Mouse (Mus musculus) gastrocnemius, postnatal 14 days (tissue): ENCODE measurements around the gene Edem2. TPM values are rescaled to one million over a fixed set of nuclear protein-coding genes. Genes with fewer than 3 reads are reported as not detected.

Experiments
- DNase-seq: peaks from one replicate; pipeline ENCODE4 v3.0.0; 2021; ENCODE audit warnings: mixed read lengths
- intact Hi-C: fragments of 180-260 bp; cut with DNase I; formaldehyde crosslinking; loops from one replicate; pipeline ENCODE4 v1.15.1; 2025; ENCODE audit warnings: low total_unique reads
- total RNA-seq, 2 experiments: library from RNA; stranded (reverse); gene quantifications; 2 replicates each; pipeline ENCODE4 v1.2.3; 2021

The Edem2 gene
- total RNA-seq, 2 experiments from 2014 or later, result 6.0 to 6.2 TPM

GRCm38 (mm10) chr2:155694564-155694963 is 34.7 kb downstream of the Edem2 start:
- intact Hi-C loops, result no loop called here
- DNase-seq, result no peak

- intact Hi-C loops, result no loop called here
- DNase-seq, result no peak
Measured at GRCm38 (mm10) chr2:155693136-155693535, 36.1 kb downstream of the Edem2 start.

GRCm38 (mm10) chr2:155691723-155692493 is 37.4 kb downstream of the Edem2 start, which contains the start of gene Trpc4ap:
Gene Trpc4ap, minus strand, starts transcription at chr2:155692384.
- peak; percentile 96 for DNase-seq
- intact Hi-C loops, result no loop called here

- no peak for DNase-seq
- intact Hi-C loops, result no loop called here
Measured at GRCm38 (mm10) chr2:155691336-155691722, 37.9 kb downstream of the Edem2 start.

DNA sequence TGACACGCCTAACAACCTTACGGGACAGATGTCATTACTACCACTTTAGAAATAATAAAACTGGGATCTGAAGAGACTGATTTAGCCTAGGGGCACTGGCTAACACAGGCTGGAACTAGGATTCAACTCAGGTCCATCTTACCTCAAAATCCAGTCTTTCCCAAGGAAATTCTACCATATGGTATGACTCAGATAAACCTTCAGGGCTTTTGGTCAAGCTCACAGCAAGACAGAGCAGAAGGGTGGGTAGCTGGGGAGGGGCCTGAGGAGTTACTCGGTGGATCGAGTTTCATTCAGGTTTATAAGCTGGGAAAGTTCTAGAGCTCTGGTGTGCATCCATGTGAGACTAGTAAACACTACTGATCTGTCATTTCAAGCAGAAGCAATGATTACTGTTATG is 40.1 kb downstream of the Edem2 start:
- DNase-seq, result no peak
- intact Hi-C loops, result no loop called here

DNA sequence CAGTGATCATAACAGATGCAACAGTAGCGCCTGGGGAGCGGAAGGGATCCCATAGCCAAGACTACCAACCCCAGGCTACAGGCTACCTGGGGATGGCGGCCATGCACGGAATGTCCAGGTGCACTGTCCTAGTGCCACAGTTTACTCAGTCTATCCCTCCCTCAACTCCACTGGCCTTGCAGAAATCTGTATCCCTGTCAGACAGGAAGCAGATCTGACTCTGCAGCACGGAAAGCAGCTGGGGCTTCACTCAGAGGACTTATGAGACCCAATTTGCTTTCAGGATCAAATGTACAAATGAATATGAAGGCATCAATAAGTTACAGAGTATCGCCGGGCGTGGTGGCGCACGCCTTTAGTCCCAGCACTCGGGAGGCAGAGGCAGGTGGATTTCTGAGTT is 41.5 kb downstream of the Edem2 start:
- intact Hi-C loops, result no loop called here
- DNase-seq, result no peak

DNA sequence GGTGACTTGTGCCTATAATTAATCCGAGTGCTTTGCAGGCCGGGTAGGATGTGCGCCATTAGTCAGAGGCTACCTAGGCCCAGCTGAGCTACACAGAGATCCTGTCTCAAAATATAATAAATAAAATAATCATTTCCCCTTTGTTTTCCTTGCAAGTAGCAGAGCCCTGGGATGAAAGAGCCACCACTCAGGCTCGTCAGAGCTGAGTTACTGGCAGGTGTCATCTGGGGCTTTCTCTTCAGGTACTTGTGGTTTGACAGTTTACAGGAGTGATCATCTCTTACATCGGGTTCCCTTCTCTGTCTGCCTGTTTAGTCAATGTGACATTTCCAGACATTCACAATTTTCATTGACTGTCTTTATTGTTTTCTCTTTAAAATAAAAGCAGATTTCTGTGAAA is 42.7 kb downstream of the Edem2 start:
- no peak for DNase-seq
- intact Hi-C loops, result no loop called here

GRCm38 (mm10) chr2:155683821-155684220 is 45.5 kb downstream of the Edem2 start:
- intact Hi-C loops, result no loop called here
- no peak for DNase-seq

DNA sequence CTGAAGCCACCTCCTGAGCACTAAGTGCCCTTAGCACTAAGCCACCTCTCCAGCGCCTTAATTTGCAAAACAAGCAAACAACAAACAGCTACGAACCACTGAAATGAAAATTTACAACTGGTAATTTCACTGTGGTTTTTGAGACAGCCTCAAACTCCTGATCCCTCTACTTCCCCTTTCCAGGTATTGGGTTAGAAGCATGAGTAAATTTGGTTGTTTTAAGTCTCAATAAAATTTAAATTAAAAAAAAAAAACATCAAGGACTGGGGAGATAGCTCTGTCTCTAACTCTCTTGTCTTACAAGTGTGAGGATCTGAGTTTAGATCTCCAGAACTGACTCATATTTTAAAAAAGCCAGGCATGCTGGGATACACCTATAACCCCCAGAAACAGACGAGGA is 46.1 kb downstream of the Edem2 start:
- intact Hi-C loops, result no loop called here
- no peak for DNase-seq

GRCm38 (mm10) chr2:155681874-155682273 is 47.4 kb downstream of the Edem2 start:
- intact Hi-C loops, result no loop called here
- DNase-seq, result no peak

GRCm38 (mm10) chr2:155681194-155681593 is 48.1 kb downstream of the Edem2 start:
- no peak for DNase-seq
- intact Hi-C loops, result no loop called here

DNA sequence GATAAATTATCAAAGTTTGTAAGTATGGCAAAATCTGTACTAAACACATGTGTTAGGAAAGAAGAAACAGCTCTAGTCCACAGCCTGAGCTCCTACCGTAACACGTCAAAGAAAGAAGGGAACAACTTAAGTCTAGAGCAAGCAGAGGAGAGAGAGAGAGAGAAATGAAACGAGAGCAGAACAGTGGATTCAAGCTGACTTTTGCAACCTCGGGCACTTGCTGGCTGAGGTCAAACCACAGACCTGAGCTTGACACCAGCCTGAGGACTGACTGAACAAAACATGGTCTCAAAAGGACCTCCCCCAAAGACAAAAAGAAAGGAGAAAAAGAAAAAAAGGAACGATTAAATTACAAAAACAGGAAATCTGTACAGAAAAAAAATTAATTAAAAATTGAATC is 48.7 kb downstream of the Edem2 start:
- intact Hi-C loops, result no loop called here
- no peak for DNase-seq

DNA sequence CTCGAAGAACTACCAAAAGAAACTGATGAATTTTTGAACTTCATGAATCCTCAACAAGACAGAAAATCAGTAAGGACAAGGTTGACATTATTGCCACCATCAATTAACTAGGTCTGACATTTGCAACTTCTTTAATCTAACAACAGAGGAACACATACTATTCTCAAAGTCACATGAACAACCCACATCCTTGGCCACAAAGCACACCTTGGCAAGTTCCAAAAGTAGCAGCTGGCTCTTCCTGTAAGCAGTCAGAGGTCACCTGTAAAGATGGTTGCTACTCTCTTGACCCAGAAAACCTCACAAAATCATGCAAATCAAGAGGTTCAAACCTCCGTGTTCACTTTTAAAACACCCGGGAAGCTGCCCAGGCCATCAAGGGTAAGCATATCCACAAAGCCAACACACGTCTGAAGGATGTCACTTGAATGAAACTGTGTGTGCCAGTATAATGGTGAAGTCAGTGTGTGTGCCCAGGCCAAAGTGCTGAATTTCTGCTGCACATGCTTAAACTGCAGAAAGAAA is 49.6 kb downstream of the Edem2 start:
- no peak for DNase-seq
- intact Hi-C loops, result no loop called here

- DNase-seq, result no peak
- intact Hi-C loops, result no loop called here
Measured at GRCm38 (mm10) chr2:155675118-155675517, 54.2 kb downstream of the Edem2 start.

GRCm38 (mm10) chr2:155673546-155673945 is 55.7 kb downstream of the Edem2 start:
- DNase-seq, result peak; percentile 64
- intact Hi-C loops, result loop anchor here (5.0 kb wide), 1 partner anchor 89 kb away; no protein-coding TSS in a partner anchor

DNA sequence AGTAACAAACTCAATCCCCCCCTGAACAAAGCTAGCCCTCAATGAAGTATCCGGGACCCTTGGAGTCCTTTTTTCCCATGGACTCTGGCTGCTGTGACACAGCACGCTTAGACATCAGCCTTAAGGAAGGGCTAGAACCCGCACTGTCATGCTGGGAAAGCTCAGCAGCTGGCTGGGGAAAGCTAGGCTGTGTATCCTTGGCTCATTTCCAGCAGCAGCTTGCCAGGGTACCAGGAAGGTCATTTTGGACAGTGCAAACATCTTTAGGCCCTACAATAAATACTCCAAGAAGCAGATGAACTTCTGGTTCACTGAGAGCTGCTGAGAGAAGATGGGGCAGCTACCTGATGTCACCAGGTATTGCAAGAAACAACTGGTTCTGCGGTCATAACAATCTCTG is 58.0 kb downstream of the Edem2 start:
- intact Hi-C loops, result loop anchor here (5.0 kb wide), 1 partner anchor 91 kb away; no protein-coding TSS in a partner anchor
- no peak for DNase-seq

GRCm38 (mm10) chr2:155668461-155668860 is 60.8 kb downstream of the Edem2 start:
- no peak for DNase-seq
- intact Hi-C loops, result no loop called here

- intact Hi-C loops, result no loop called here
- DNase-seq, result no peak
Measured at GRCm38 (mm10) chr2:155667881-155668280, 61.4 kb downstream of the Edem2 start.

DNA sequence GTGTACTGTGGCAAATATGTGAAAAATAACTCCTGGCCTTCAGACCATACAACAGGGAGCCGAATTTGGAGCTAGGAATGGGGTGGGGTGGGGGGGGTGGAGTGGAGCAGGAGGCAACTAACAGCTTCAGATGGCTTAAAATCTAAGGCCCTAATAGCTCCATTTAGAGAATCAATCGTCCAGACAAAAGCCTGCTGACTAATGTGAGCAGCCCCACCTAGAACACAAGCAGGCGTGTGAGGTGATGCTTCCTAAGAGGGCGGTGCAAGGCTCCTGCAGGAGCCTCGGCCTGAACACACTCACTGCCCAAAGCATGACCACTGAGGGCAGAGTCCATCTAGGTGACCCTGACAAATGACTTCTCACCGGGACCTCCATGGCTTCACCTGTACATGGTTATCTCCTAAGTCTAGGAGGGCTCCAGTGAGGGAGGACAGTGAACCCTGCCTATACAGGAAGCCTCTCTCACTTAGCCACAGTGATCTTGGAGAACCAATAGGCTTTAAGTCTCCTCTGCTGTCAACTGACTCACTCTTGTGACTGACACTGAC is 65.3 kb downstream of the Edem2 start:
- DNase-seq, result no peak
- intact Hi-C loops, result no loop called here

DNA sequence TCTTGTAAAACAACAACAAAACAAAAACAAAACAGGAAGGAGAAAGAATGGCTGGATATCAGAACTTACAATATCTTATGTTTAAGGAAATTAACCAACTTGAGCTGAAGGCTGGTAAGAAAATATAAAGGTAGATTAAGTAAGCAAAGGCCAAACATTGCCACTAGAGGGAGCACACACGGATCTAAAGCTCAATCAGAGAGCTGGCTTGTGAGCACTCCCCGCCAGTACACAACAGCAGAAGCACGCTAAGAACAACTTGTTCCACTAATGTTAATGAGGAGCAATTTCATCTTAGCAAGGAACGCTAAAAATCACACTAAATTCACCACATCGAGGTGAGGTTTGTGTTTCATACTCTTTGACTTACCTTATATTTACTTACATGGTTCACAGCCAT is 66.2 kb downstream of the Edem2 start:
- intact Hi-C loops, result no loop called here
- DNase-seq, result peak; percentile 31

GRCm38 (mm10) chr2:155662390-155662789 is 66.9 kb downstream of the Edem2 start:
- no peak for DNase-seq
- intact Hi-C loops, result no loop called here
